Mouse (Mus musculus): Measurements from ENCODE around the gene Fam131a. TPM values are rescaled to one million over a fixed set of nuclear protein-coding genes. Genes with fewer than 3 reads are reported as not detected.

Fam131a gene
- polyA plus RNA-seq, 1 experiment from 2014 or later = 5.2 TPM

DNA sequence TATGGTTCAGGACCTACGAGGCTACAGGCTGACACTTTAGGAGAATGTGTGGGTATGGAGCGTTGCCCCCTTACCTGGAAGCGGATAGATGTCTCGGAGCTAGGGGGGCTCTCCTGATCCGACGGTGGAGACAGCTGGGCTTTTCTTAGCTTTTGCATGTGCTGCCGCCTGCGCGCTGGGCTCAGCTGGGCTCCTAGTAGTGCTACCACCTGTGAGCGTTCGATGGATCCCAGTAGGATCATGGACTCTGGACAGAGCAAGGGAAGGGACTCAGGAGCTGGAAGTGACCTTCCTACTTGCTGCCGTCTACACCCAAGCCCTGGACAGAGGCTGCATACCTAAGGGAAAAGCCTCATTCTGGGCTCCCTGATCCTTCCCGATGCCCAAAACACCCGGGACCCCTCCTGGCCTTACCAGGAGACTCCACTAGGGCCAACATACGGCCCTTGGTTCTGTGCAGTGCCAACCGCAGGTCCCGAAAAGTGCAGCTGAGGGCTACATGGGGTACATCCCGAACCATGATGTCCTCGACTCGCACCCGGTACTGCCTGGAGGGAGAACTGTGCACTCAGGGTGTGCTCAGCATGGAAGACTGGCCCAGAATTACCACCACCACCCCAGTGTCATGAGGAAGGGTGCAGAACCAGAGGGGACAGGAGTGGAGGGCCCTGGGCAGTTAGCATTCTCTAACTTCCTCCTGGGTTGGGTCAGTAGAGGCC is 15.3 kb downstream of the Fam131a start:
- H3K27ac ChIP-seq (ENCODE audit: poor library complexity, severe bottlenecking) = no peak overlapping the region

DNA sequence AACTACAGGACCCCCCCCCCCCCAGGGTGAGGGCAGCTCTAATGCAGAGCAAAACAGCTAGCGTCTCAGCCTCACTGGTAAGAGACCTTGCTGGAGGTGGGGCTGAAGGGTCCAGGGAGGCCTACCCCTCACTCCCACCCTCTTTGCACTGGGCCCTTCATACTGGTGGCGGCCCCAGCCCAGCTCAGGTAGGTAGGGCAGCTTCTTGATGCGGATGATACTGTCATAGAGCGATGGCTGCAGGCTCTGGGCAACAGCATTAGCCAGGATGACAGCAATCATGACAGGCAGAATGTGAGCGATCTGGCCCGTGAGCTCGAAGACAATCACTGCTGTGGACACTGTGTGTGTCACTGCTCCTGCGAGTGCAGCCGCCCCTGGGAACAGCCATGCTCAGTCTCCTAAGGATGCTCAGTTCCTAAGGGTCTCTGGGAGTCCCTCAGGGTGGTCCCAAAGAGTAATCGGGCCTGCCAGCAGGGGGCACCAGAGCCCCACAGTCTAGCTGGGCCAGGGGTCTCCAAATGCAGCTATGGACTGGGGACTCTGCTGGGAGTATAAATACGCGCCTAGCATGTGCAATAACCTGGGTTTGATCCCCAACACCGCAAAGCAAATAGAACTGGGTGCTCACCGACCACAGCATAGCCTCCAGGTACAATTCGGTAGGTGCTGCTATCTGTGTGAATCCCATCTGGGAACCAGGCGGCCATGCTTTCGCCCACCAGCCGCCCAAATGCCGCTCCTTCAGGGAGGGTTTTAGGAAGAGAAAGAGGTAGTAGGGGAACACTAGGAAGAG is 16.1 kb downstream of the Fam131a start:
- WGBS = 70% methylated on average over 19 of the region's 19 CpGs
- Histone ChIP-seq H3K9me3 (replicated peaks) (no peaks in the 10 kb centered on the region), H3K27ac (ENCODE audit: poor library complexity, severe bottlenecking) (no peak overlapping the region), H3K36me3 (peaks cover 48% of the 10 kb centered on the region), H3K4me1 (replicated peaks) (peaks cover 20% of the 10 kb centered on the region), H3K27me3 (replicated peaks) (no peaks in the 10 kb centered on the region), H3K9ac (no peak overlapping the region), H3K4me3 (no peak overlapping the region), H3K4me2 (no peak overlapping the region)
- no peak for ATAC-seq (ENCODE audit: insufficient number of reproducible peaks, low FRiP score)

More for the DNA sequence above, 15.3 kb downstream of the Fam131a start:
- ATAC-seq (ENCODE audit: insufficient number of reproducible peaks, low FRiP score) = no peak
- H3K9me3 ChIP-seq (replicated peaks) = no peaks in the 10 kb centered on the region
- peaks cover 13% of the 10 kb centered on the region for H3K4me1 ChIP-seq (replicated peaks)
- no peak overlapping the region for H3K4me3 ChIP-seq
- WGBS = 91% methylated on average over 21 of the region's 21 CpGs
- H3K36me3 ChIP-seq = peaks cover 48% of the 10 kb centered on the region
- H3K9ac ChIP-seq = no peak overlapping the region
- no peak overlapping the region for H3K4me2 ChIP-seq
- no peaks in the 10 kb centered on the region for H3K27me3 ChIP-seq (replicated peaks)

DNA sequence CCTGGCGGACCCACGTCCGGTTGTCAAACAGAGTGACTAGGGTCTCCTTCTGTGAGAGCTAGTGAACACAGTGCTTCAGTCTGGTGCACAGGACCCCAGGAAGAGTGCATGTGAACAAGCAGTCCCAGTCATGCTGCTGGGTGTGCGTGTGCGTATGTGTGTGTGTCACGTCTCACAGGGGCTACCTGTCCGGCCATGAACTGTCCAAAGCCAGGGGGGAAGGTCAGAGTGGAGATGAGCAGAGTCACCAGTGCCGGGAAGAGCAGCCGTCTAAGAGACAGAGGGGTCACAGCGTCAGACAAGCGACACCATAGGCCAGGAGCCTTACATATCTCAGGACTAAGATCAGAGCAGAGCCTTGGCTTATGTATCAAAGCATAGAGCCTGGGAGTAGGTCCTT is 17.3 kb downstream of the Fam131a start:
- H3K9me3 ChIP-seq (replicated peaks) = no peaks in the 10 kb centered on the region
- H3K4me3 ChIP-seq = no peak overlapping the region
- no peak overlapping the region for H3K9ac ChIP-seq
- peaks cover 32% of the 10 kb centered on the region for H3K4me1 ChIP-seq (replicated peaks)
- no peaks in the 10 kb centered on the region for H3K27me3 ChIP-seq (replicated peaks)
- ATAC-seq (ENCODE audit: insufficient number of reproducible peaks, low FRiP score) = no peak
- 89% methylated on average over 11 of the region's 11 CpGs for WGBS
- no peak overlapping the region for H3K27ac ChIP-seq (ENCODE audit: poor library complexity, severe bottlenecking)
- no peak overlapping the region for H3K4me2 ChIP-seq
- H3K36me3 ChIP-seq = peaks cover 48% of the 10 kb centered on the region

DNA sequence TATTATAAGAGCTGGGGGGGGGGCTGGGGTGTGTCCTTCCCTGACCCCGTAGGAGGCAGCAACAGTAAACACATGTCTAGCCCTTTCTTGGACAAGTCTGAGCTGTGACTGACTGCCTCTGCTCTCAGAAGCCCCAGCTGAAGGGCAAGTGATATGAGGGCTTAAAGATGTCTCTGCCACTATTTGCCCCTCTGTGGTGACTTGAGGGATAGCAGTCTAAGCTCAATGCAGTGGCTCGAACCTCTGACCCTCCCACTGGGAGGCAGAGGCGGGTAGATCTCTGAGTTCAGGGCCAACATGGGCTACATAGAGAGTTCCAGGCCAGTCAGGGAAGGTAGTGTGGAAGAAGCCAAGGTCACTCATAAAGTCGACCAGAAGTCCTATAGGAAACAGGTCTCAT is 17.8 kb downstream of the Fam131a start:
- 77% methylated on average over 4 of the region's 4 CpGs for WGBS
- peaks cover 46% of the 10 kb centered on the region for H3K36me3 ChIP-seq

DNA sequence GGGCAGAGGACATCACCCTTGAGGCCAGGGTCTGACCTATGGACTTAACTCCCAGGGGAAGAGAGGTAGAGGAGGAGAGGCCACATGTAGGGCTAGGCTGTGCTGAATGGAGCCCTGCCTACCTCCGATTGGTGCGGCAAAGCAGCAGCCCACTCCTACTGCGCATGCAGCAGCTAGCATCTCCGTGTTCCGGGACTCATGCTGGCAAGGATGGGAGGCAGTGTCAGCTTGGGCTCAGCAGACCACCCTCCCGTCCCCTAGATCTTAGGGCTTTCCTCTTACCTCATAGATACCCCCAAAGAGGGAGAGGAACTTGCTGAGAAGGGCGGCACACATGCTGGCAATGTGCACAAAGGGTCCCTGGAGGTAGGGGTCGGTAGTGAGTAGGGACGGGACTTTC is 19.1 kb downstream of the Fam131a start:
- Histone ChIP-seq H3K36me3 (peaks cover 40% of the 10 kb centered on the region), H3K9me3 (replicated peaks) (no peaks in the 10 kb centered on the region)

More for the DNA sequence above, 17.8 kb downstream of the Fam131a start:
- Histone ChIP-seq H3K4me1 (replicated peaks) (peaks cover 34% of the 10 kb centered on the region), H3K4me3 (no peak overlapping the region), H3K9me3 (replicated peaks) (no peaks in the 10 kb centered on the region), H3K27me3 (replicated peaks) (no peaks in the 10 kb centered on the region), H3K27ac (ENCODE audit: poor library complexity, severe bottlenecking) (no peak overlapping the region), H3K9ac (no peak overlapping the region), H3K4me2 (no peak overlapping the region)
- ATAC-seq (ENCODE audit: insufficient number of reproducible peaks, low FRiP score) = no peak

DNA sequence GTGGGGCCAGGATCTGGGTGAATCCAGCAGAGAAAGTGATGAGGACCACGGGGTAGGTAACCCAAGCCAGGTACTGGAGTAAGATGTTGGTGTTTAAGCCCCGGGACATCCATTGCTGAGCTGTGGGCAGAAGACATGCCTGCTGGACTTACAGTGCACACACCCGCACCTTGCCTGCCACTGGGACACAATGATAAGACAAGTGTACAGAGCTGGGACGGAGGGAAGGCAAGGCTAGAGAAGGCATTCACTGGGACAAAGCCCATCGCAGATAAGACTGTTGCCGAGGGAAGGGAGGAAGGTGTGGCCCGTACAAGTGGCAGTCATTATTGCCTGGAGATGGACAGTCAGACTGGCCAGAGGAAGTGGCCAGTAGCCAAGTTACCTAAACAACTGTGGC is 19.8 kb downstream of the Fam131a start:
- Histone ChIP-seq H3K4me1 (replicated peaks) (peaks cover 38% of the 10 kb centered on the region), H3K9me3 (replicated peaks) (no peaks in the 10 kb centered on the region), H3K36me3 (peaks cover 33% of the 10 kb centered on the region), H3K9ac (no peak overlapping the region), H3K4me2 (peak overlapping the region; percentile 82; the same call in 1 of the 2 replicates), H3K27ac (ENCODE audit: poor library complexity, severe bottlenecking) (no peak overlapping the region), H3K27me3 (replicated peaks) (no peaks in the 10 kb centered on the region), H3K4me3 (no peak overlapping the region)
- WGBS = 61% methylated on average over 7 of the region's 7 CpGs
- ATAC-seq (ENCODE audit: insufficient number of reproducible peaks, low FRiP score) = no peak

More for the DNA sequence above, 19.1 kb downstream of the Fam131a start:
- Histone ChIP-seq H3K4me2 (no peak overlapping the region), H3K9ac (no peak overlapping the region), H3K27me3 (replicated peaks) (no peaks in the 10 kb centered on the region), H3K4me1 (replicated peaks) (peaks cover 38% of the 10 kb centered on the region), H3K4me3 (no peak overlapping the region), H3K27ac (ENCODE audit: poor library complexity, severe bottlenecking) (no peak overlapping the region)
- ATAC-seq (ENCODE audit: insufficient number of reproducible peaks, low FRiP score) = no peak
- WGBS = 77% methylated on average over 9 of the region's 9 CpGs

DNA sequence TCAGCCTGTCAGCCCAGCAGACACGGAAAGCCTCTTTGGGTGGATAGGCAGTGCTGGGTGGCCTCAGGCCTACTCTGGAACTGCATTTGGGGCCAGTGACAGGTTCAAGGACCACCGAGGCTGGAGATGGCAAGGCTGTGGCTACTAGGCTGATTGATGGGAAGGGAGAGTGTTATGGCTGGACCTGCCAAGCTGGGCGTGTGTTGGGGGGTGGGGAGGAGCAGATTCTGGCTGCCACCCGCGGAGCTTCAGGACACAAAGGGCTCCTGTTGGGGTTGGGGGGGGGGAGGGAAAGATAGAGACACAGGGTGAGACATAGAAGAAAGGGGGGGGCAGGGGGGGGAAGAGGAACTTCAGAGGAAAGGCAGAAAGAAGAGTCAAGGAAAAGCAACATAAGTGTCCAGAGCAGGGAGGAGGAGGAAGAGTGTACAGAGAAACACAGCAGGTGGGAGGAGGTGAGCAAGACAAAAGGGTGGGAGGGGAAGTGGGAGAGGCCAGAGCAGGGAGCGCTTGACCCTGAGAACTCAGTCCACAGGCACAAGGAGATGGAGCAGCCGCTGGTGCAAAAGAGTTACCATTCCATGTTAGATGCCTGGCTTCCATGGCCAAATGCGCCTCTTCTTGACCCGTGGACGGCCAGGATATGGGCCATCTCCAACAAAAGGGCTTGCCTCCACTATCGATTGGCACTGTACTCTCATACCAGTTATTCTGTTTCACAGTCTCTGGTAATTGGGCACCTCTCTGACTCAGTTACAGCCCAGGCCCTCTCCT is 21.5 kb downstream of the Fam131a start:
- Histone ChIP-seq H3K4me2 (peak overlapping the region; percentile 82), H3K27ac (ENCODE audit: poor library complexity, severe bottlenecking) (no peak overlapping the region), H3K9me3 (replicated peaks) (no peaks in the 10 kb centered on the region), H3K36me3 (peaks cover 28% of the 10 kb centered on the region), H3K27me3 (replicated peaks) (no peaks in the 10 kb centered on the region), H3K4me1 (replicated peaks) (peaks cover 44% of the 10 kb centered on the region), H3K4me3 (0 out of 2 replicates have a peak overlapping the region, but pooled peaks have one; percentile 62), H3K9ac (no peak overlapping the region)
- no peak for ATAC-seq (ENCODE audit: insufficient number of reproducible peaks, low FRiP score)
- WGBS = 52% methylated on average over 11 of the region's 11 CpGs

DNA sequence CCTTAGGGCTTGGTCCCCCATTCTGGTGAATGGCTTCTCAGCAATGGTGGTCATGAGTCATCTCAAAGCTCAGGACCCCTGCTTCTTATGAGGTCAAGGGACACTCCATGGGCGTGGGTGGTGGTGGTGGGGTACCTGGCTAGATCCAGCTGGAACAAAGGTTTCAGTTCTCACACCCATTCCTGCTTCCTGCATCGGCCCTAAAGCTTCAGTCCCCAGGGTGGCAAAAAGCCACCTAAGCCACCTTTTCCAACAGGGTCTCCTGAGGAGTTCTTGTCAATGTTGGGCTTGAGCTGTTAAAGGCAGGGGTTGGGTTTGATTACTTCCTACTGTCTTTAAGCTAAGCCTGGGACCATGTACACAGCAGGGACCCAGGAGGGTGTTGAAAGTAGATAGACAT is 22.1 kb downstream of the Fam131a start:
- ATAC-seq (ENCODE audit: insufficient number of reproducible peaks, low FRiP score) = no peak

DNA sequence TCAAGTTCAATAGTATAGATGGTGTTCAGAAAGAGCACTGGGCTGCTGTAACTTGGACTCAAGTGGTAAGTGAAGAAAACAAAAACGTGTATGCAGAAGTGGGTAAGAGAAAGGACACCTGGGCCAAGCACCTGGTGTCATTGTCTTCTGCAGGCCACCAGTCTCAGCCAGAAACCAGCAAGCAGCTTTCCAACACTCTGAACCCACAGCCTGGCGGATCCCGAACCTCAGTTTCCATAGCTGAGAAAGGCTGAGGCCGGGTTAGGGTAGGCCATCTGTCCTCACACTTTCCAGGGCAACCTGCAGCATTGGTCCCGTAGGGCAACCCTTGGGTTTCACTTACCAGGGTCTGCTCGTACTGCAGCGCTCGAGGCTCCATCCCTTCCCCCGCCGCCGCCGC is 22.5 kb downstream of the Fam131a start:
- H3K4me1 ChIP-seq (replicated peaks) = peaks cover 44% of the 10 kb centered on the region
- H3K27ac ChIP-seq (ENCODE audit: poor library complexity, severe bottlenecking) = peak overlapping the region; percentile 91; the same call in 1 of the 2 replicates
- H3K4me3 ChIP-seq = peak overlapping the region; percentile 62
- peak overlapping the region; percentile 76 for H3K9ac ChIP-seq
- no peaks in the 10 kb centered on the region for H3K27me3 ChIP-seq (replicated peaks)
- under 1% methylated on average over 12 of the region's 12 CpGs for WGBS
- H3K36me3 ChIP-seq = peaks cover 27% of the 10 kb centered on the region
- H3K9me3 ChIP-seq (replicated peaks) = no peaks in the 10 kb centered on the region
- no peak for ATAC-seq (ENCODE audit: insufficient number of reproducible peaks, low FRiP score)
- H3K4me2 ChIP-seq = peak overlapping the region; percentile 82

More for the DNA sequence above, 22.1 kb downstream of the Fam131a start:
- peaks cover 44% of the 10 kb centered on the region for H3K4me1 ChIP-seq (replicated peaks)
- H3K27ac ChIP-seq (ENCODE audit: poor library complexity, severe bottlenecking) = no peak overlapping the region
- peaks cover 25% of the 10 kb centered on the region for H3K36me3 ChIP-seq
- no peaks in the 10 kb centered on the region for H3K27me3 ChIP-seq (replicated peaks)
- no peaks in the 10 kb centered on the region for H3K9me3 ChIP-seq (replicated peaks)
- H3K9ac ChIP-seq = peak overlapping the region; percentile 76
- peak overlapping the region; percentile 82 for H3K4me2 ChIP-seq
- WGBS = 49% methylated on average over 2 of the region's 2 CpGs
- H3K4me3 ChIP-seq = peak overlapping the region; percentile 62

DNA sequence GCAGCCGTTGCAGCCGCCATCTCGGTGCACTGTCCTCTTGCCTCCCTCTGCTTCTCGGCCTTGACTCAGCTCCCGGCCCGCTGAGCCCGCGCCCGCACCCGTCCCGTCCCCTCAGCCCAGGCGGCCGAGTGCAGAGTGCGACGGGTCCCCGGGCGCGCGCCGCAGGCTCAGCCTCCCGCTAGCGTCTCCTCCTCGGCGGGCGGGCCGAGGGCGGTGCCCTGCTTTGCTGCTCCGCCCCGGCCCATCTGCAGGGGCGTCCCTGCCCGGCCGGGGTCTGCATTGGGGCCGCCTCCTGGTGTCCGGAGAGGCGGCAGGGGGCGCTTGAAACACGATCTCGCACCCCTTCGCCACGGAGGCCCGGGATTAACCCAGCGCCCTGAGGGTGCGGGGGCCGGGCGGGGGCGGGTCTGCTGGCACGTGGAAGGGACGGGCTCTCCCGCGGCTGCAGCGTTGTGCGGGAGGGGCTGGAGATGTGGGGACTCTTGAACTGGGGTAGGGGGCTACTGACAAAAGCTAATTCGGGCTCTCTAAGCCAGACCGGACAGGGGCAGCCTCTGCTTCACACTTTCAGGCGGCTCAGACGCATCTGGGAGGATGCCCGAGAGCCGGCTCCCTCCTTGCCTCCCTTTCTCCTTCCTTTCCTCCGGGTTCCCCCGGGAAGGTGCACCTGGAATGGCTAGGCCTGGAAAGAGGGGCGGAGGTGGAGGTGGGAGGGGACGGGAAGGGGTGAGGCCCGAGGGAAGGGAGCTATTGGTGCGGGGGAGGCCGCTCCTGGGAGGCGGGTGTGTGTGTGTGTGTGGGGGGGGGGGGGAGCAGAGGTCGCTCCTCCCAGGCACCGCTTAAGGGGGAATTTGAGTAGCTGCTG is 23.2 kb downstream of the Fam131a start:
- peak overlapping the region; percentile 82 for H3K4me2 ChIP-seq
- H3K9ac ChIP-seq = peak overlapping the region; percentile 76
- 1% methylated on average over 63 of the region's 68 CpGs for WGBS
- H3K4me1 ChIP-seq (replicated peaks) = peaks cover 44% of the 10 kb centered on the region
- H3K27me3 ChIP-seq (replicated peaks) = no peaks in the 10 kb centered on the region
- peak; percentile 85 for ATAC-seq (ENCODE audit: insufficient number of reproducible peaks, low FRiP score)
- peak overlapping the region; percentile 91 for H3K27ac ChIP-seq (ENCODE audit: poor library complexity, severe bottlenecking)
- H3K4me3 ChIP-seq = peak overlapping the region; percentile 62
- H3K9me3 ChIP-seq (replicated peaks) = no peaks in the 10 kb centered on the region
- peaks cover 27% of the 10 kb centered on the region for H3K36me3 ChIP-seq
